Mouse (Mus musculus) forebrain, postnatal 0 days (tissue): ENCODE measurements around the gene Fam19a5. TPM values are rescaled to one million over a fixed set of nuclear protein-coding genes. Genes with fewer than 3 reads are reported as not detected.

Source experiments
- ATAC-seq: fragments of 200-750 bp; cut with Nextera tagmentation; 2 replicates; pipeline ENCODE4 v1.8.0; 2017; ENCODE audit warnings: mild to moderate bottlenecking, moderate library complexity
- DNase-seq: peaks from one replicate; pipeline ENCODE4 v3.0.0-alpha.2; 2015
- H3K27ac ChIP-seq: fragments of 300-500 bp; sonication (generic); 2 replicates; pipeline ENCODE4 v1.5.1; 2014; ENCODE audit warnings: low read depth, mild to moderate bottlenecking, antibody characterized with exemption, low read length, moderate library complexity, mixed read lengths
- H3K27me3 ChIP-seq: fragments of 300-500 bp; sonication (generic); 2 replicates; pipeline ENCODE4 v1.6.1; 2014; ENCODE audit warnings: mild to moderate bottlenecking, low read length, mixed read lengths; ENCODE audit not compliant: insufficient read depth
- H3K36me3 ChIP-seq: fragments of 300-500 bp; sonication (generic); 2 replicates; pipeline ENCODE4 v1.6.1; 2014; ENCODE audit warnings: mild to moderate bottlenecking, moderate library complexity; ENCODE audit not compliant: insufficient read depth
- H3K4me1 ChIP-seq: fragments of 300-500 bp; sonication (generic); 2 replicates; pipeline ENCODE4 v1.6.1; 2014; ENCODE audit warnings: antibody characterized with exemption; ENCODE audit not compliant: insufficient read depth
- H3K4me2 ChIP-seq: fragments of 300-500 bp; sonication (generic); 2 replicates; pipeline ENCODE4 v1.6.1; 2014; ENCODE audit warnings: low read depth, mild to moderate bottlenecking, moderate library complexity
- H3K4me3 ChIP-seq: fragments of 300-500 bp; sonication (generic); 2 replicates; pipeline ENCODE4 v1.5.1; 2014; ENCODE audit warnings: low read depth, low read length, mixed read lengths
- H3K9ac ChIP-seq: fragments of 300-500 bp; sonication (generic); 2 replicates; pipeline ENCODE4 v1.6.1; 2014; ENCODE audit warnings: mild to moderate bottlenecking
- H3K9me3 ChIP-seq: fragments of 300-500 bp; sonication (generic); 2 replicates; pipeline ENCODE4 v1.6.1; 2016; ENCODE audit warnings: low read length
- CTCF ChIP-seq: sonication (generic); IDR thresholded peaks from 2 replicates; pipeline ENCODE4 v1.5.1; 2016; ENCODE audit warnings: antibody characterized with exemption, control low read depth, low read depth
- WGBS: fragments of 180-500 bp; shearing (Covaris S2); extraction: QIAGEN DNeasy Blood & Tissue Kit; methylation state at CpG from one replicate; pipeline ENCODE4 v1.1.7; 2014; 5-methylcytosine and 5-hydroxymethylcytosine counted together
- polyA plus RNA-seq: library from polyadenylated mRNA; unstranded; fragments of >200 nt; fragmentation: Nextera tagmentation; extraction: Ambion mirVana; gene quantifications from 2 replicates; pipeline ENCODE4 v1.2.1, GENCODE M21; 2015
- total RNA-seq: library from RNA; depleted of rRNA; stranded (reverse); fragments of >200 nt; gene quantifications from 2 replicates; pipeline ENCODE4 v1.2.3, GENCODE M21; 2014; rRNA removed

The Fam19a5 gene
- total RNA-seq (64.1 and 84.7 TPM in 2 replicates), polyA plus RNA-seq (19.3 and 28.2 TPM in 2 replicates)

DNA sequence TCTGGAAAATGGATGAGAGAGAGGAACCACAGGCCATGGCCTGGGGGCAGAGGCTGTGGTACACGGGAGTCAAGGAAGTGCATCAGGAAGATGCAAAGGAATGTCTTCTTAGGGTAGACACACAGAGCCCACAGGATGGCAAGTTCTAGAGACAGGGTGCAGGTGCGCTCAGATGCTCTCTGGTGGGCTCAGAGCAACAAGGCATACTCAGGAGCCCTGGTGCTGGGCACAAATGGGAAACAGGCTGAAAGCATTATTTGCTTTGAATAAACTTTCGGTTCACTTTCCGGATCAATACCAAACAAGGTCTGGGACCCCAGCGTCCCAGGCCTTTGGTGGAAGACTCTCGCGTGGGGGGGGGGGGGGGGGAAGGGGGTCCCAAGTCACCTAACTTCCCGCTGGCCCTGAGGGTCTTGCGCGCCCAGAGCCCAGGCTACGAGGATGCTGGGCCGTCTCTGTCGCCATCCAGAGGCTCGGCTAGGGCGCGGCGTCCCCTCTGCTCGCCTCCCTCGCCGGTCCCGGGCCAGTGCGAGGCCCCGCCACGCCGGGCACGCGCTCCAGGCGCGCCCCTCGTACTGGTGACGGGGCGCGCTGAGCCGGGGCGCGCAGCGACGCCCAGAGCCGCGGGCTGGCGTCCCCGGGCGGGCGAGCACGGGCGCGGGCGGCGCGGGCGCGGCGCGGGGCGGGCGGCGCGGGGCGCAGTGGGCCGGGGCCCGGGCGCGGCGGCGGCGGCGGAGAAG, at the start of gene Fam19a5:
Fam19a5 (plus strand) TSS at position 701 of the 740 bp plus-strand sequence.
- peak; percentile 88 for DNase-seq
- TF ChIP-seq CTCF = peak; percentile 60
- peak within 1 kb of the TSS; percentile 78 for H3K4me3 ChIP-seq

DNA sequence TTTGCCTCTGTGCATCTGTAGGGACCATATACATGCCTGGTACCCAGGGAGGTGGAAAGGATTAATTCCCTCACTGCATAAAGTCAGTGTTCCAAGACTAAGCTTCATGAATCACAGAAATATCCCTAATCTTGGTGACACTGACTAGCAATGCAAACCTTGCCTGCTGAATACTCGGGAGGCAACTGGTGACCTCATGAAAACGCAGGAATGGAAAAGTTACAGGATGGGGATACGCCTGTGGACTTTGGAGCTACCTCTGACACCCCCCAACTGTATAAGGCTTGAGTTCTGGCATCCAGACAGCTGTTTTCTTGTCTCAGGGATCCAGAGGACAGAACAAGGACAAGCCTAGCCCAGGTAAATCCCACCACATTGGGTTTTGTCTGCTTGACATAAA, 42.4 kb upstream of the Fam19a5 start:
- WGBS = 77% methylated on average over 3 of the region's 3 CpGs
- no peak for TF ChIP-seq CTCF
- ATAC-seq = no peak
- Histone ChIP-seq H3K4me2 (no peak overlapping the region), H3K9ac (no peak overlapping the region), H3K36me3 (no peaks in the 10 kb centered on the region), H3K27me3 (no peaks in the 10 kb centered on the region), H3K27ac (no peak overlapping the region), H3K4me1 (no peaks in the 10 kb centered on the region), H3K4me3 (no peak overlapping the region), H3K9me3 (no peaks in the 10 kb centered on the region)
- DNase-seq = no peak

More for the DNA sequence above, at the start of gene Fam19a5:
- Histone ChIP-seq H3K9ac (peak within 1 kb of the TSS; percentile 88), H3K27ac (peak within 1 kb of the TSS; percentile 79), H3K4me2 (peak within 1 kb of the TSS; percentile 71), H3K36me3 (no peaks in the 10 kb centered on the region), H3K9me3 (no peaks in the 10 kb centered on the region), H3K4me1 (peaks cover 9% of the 10 kb centered on the region; the same call in 1 of the 2 replicates), H3K27me3 (no peaks in the 10 kb centered on the region)
- ATAC-seq = peak; percentile 88
- 1% methylated on average over 47 of the region's 67 CpGs for WGBS

DNA sequence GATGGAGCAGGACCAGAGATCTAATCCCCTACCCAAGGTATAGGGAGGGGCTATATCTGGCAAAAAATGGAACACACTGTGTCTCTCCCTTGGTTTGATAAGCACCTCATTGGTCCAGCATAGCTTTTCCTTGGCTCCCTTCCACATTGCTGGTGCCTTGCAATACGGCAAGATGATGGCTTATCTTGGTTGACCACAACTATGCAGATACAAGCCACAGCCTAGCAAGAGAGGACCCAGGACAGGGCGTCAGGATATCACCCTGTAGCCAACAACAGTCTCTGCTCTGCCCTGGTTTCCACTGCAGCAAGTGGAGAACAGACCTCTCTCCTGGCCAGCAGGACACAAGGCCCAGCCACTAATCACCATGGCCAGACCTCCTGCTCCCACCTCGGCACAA, 36.8 kb upstream of the Fam19a5 start:
- ATAC-seq (no peak), DNase-seq (no peak)
- Histone ChIP-seq H3K4me3 (no peak overlapping the region), H3K9me3 (no peaks in the 10 kb centered on the region), H3K27ac (no peak overlapping the region), H3K4me2 (no peak overlapping the region), H3K4me1 (no peaks in the 10 kb centered on the region), H3K9ac (no peak overlapping the region), H3K36me3 (no peaks in the 10 kb centered on the region), H3K27me3 (no peaks in the 10 kb centered on the region)
- WGBS = 65% methylated on average over 3 of the region's 3 CpGs
- no peak for TF ChIP-seq CTCF

GRCm38 (mm10) chr15:87510886-87511285, 33.2 kb upstream of the Fam19a5 start:
- H3K4me1 ChIP-seq = no peaks in the 10 kb centered on the region
- no peak overlapping the region for H3K4me2 ChIP-seq
- H3K9me3 ChIP-seq = no peaks in the 10 kb centered on the region
- no peaks in the 10 kb centered on the region for H3K27me3 ChIP-seq
- no peaks in the 10 kb centered on the region for H3K36me3 ChIP-seq
- WGBS = 90% methylated on average over 4 of the region's 4 CpGs
- H3K9ac ChIP-seq = no peak overlapping the region
- no peak for ATAC-seq
- TF ChIP-seq CTCF = no peak
- H3K4me3 ChIP-seq = no peak overlapping the region
- DNase-seq = no peak
- H3K27ac ChIP-seq = no peak overlapping the region

GRCm38 (mm10) chr15:87518161-87518560, 25.9 kb upstream of the Fam19a5 start:
- Histone ChIP-seq H3K36me3 (no peaks in the 10 kb centered on the region), H3K27ac (no peak overlapping the region), H3K27me3 (no peaks in the 10 kb centered on the region), H3K4me2 (no peak overlapping the region), H3K4me3 (no peak overlapping the region), H3K9ac (no peak overlapping the region), H3K4me1 (no peaks in the 10 kb centered on the region), H3K9me3 (0 out of 2 replicates have a peak, but pooled peaks cover 3% of the 10 kb centered on the region)
- TF ChIP-seq CTCF = no peak
- DNase-seq (no peak), ATAC-seq (no peak)

DNA sequence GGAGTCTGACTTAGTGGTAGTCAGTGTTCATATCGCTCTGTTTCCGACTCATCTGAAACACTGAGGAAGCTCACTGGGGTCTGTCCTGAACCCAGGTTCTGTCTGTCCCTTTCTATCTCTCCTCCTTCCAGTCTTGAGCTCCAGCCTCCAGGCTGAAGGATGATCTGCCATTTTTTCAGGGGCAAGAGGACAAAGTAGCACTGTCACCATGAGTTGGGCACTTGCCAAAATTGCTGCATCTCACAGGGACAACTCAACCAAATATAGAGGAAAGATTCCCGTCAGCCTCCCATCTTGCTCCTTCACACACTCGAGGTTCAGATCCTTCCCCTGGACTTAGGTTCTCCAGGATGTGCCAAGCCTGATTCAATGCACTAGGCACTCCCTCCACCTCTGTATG, 14.8 kb upstream of the Fam19a5 start:
- Histone ChIP-seq H3K4me2 (no peak overlapping the region), H3K9me3 (no peaks in the 10 kb centered on the region), H3K36me3 (no peaks in the 10 kb centered on the region), H3K9ac (no peak overlapping the region), H3K4me3 (no peak overlapping the region), H3K4me1 (no peaks in the 10 kb centered on the region), H3K27ac (no peak overlapping the region), H3K27me3 (no peaks in the 10 kb centered on the region)
- DNase-seq (no peak), ATAC-seq (no peak)
- 84% methylated on average over 4 of the region's 4 CpGs for WGBS
- no peak for TF ChIP-seq CTCF

- H3K27ac ChIP-seq = no peak overlapping the region
- H3K4me2 ChIP-seq = no peak overlapping the region
- ATAC-seq (no peak), DNase-seq (peak; percentile 26)
- H3K4me3 ChIP-seq = no peak overlapping the region
- no peaks in the 10 kb centered on the region for H3K4me1 ChIP-seq
- H3K9ac ChIP-seq = no peak overlapping the region
- no peaks in the 10 kb centered on the region for H3K36me3 ChIP-seq
- no peaks in the 10 kb centered on the region for H3K27me3 ChIP-seq
- 47% methylated on average over 1 of the region's 1 CpGs for WGBS
- peak; percentile 56 for TF ChIP-seq CTCF
- H3K9me3 ChIP-seq = no peaks in the 10 kb centered on the region
Observed at GRCm38 (mm10) chr15:87541656-87542055, 2.4 kb upstream of the Fam19a5 start.
